Mouse (Mus musculus) macrophage (primary cell): ENCODE measurements around the gene Lmntd2. TPM values are rescaled to one million over a fixed set of nuclear protein-coding genes. Genes with fewer than 3 reads are reported as not detected.
A peak's percentile ranks its signal among the peaks of the same experiment; 100 is the strongest.

Experiments
- H3K27ac ChIP-seq: fragments of 350-480 bp; formaldehyde crosslinking; 2 replicates; pipeline ENCODE4 v1.9.0; 2021
- H3K36me3 ChIP-seq: fragments of 350-480 bp; formaldehyde crosslinking; 2 replicates; pipeline ENCODE4 v1.9.0; 2021; ENCODE audit errors: inconsistent target
- H3K4me3 ChIP-seq: fragments of 350-480 bp; formaldehyde crosslinking; 2 replicates; pipeline ENCODE4 v1.9.0; 2021; ENCODE audit errors: inconsistent target
- H3K79me2 ChIP-seq: fragments of 350-480 bp; formaldehyde crosslinking; 2 replicates; pipeline ENCODE4 v1.9.0; 2021; ENCODE audit errors: inconsistent target
- WGBS: methylation state at CpG from one replicate; pipeline ENCODE4 v1.1.7; 2026; ENCODE audit warnings: inconsistent platforms; ENCODE audit not compliant: missing documents; 5-methylcytosine and 5-hydroxymethylcytosine counted together
- polyA plus RNA-seq: library from polyadenylated mRNA; stranded (reverse); fragments of 250-400 nt; gene quantifications from 3 replicates; pipeline ENCODE4 v1.2.4, GENCODE M21; 2018; ENCODE audit warnings: inconsistent platforms

The Lmntd2 gene
- polyA plus RNA-seq, 1 experiment from 2014 or later = not detected

GRCm38 (mm10) chr7:141190220-141190619, 23.7 kb downstream of the Lmntd2 start:
- Histone ChIP-seq H3K79me2 (peaks cover 14% of the 10 kb centered on the region), H3K27ac (no peak overlapping the region), H3K4me3 (no peak overlapping the region), H3K36me3 (peaks cover 18% of the 10 kb centered on the region)
- 89% methylated on average over 3 of the region's 3 CpGs for WGBS

- no peak overlapping the region for H3K4me3 ChIP-seq
- no peak overlapping the region for H3K27ac ChIP-seq
- peaks cover 18% of the 10 kb centered on the region for H3K36me3 ChIP-seq
- 94% methylated on average over 3 of the region's 3 CpGs for WGBS
- peaks cover 14% of the 10 kb centered on the region for H3K79me2 ChIP-seq
Observed at GRCm38 (mm10) chr7:141188733-141189132, 25.1 kb downstream of the Lmntd2 start.

DNA sequence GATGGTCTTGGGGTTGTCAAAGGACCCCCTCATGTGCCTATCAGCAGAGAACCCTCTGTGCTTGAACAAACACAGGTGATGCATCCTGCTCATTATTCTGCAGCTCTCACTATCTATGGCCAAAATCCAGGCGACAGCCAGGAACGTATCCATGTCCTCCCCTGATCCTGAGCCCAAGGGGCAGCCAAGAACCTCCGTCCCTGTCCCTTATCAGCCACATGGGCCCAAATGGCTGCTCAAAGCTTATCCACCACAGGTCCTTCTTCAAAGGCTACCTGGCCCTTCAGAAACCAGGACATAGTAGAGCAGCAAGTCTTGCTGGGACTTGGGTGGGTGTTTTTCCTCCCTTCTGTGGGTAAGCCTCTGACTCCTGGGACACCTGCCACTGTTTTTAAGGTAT, 25.7 kb downstream of the Lmntd2 start:
- Histone ChIP-seq H3K79me2 (peaks cover 12% of the 10 kb centered on the region), H3K27ac (no peak overlapping the region)

DNA sequence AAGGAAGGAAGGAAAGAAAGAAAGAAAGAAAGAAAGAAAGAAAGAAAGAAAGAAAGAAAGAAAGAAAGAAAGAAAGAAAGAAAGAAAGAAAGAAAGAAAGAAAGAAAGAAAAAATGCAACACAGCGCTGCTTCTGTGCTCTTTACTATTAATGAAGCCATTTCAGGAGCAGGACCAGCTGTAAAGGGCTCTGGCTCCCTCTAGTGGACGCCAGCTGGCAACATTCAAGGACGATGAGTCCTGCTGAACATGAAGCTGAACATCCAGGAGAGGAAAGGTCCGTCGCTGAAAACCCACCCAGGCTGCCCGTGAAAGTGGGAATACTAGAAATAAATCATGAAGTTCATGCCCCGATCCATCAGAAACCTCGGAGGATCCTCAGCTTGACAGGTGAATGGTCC, 37.7 kb downstream of the Lmntd2 start:
- no peaks in the 10 kb centered on the region for H3K36me3 ChIP-seq
- 5% methylated on average over 8 of the region's 8 CpGs for WGBS
- no peak overlapping the region for H3K27ac ChIP-seq
- no peak overlapping the region for H3K4me3 ChIP-seq
- H3K79me2 ChIP-seq = peaks cover 8% of the 10 kb centered on the region

More for the DNA sequence above, 25.7 kb downstream of the Lmntd2 start:
- Histone ChIP-seq H3K4me3 (no peak overlapping the region), H3K36me3 (peaks cover 18% of the 10 kb centered on the region)
- WGBS = 96% methylated on average over 3 of the region's 3 CpGs

- H3K36me3 ChIP-seq = no peaks in the 10 kb centered on the region
- H3K27ac ChIP-seq = no peak overlapping the region
- H3K4me3 ChIP-seq = no peak overlapping the region
- peaks cover 19% of the 10 kb centered on the region for H3K79me2 ChIP-seq
- WGBS = 93% methylated on average over 4 of the region's 4 CpGs
Observed at GRCm38 (mm10) chr7:141175068-141175467, 38.8 kb downstream of the Lmntd2 start.

DNA sequence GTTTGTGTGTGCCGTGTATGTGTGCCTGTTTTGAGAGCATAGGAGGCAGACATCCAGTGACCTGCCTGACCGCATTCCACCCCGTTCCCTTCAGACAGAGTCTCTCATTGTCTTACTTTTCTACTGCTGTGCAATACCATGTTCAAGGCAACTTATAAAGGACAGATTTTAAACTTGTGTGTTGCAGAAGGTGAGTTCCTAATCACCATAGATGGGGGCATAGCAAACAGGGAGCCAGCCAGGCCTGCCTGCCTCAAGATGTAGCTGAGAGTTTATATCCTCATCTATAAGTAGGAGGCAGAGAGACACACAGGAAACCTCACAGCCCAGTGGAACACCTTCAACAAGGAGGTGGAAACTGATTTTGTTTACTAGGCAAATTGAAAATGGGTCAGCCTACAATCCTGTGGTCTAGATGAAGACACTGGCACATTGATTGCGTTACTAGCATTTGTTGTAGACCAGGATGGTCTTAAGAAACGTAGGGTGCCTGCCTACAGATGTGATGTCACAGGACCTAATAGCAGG, 40.5 kb downstream of the Lmntd2 start:
- Histone ChIP-seq H3K79me2 (peaks cover 36% of the 10 kb centered on the region), H3K27ac (peak overlapping the region; percentile 94), H3K4me3 (peak overlapping the region; percentile 64), H3K36me3 (no peaks in the 10 kb centered on the region)
- 75% methylated on average over 5 of the region's 5 CpGs for WGBS

DNA sequence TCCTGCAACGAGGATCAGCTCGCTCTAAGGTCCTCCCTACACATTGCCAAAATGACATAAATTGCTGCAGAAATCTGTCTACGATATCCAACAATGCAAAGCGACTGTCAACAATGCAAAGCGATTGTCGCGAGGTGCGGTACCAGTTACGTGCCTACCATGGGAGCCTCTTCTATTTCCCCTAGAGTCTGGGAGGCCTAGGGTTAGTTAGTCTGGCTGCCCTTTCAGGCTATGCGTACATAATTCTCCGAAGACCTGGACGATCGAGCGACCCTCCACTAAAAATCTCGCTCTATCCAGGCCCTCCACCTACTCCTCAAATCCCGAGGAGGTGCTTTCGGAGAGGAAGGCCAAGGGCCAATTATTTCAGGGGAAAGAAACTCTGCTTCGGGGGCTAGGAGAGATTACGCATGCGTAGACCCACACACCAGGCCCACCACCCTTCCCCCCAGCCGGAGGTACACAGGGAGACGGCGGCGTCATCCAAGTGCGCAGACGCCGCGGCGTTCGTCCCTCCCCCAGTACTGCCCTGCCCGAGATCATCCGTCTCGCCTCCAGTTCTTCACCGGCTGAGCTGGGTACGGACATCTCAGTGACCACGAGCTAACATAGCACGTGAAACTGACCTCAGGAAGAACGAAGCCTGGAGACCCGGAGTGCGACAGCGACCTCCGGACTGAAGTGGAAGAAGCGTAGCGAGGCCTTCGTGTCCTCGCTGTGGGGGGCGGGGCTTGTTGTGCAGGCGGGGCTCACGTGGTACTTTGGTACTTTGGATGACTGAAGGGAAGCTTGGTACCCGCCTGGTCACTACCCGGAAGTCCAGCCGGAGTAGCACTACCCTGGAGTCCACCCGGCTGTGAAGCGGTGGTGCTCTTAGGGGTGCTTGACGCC, 41.5 kb downstream of the Lmntd2 start, which contains the start of gene Rnh1:
Gene Rnh1, minus strand, starts transcription at position 742 of the 891 bp plus-strand sequence.
- no peaks in the 10 kb centered on the region for H3K36me3 ChIP-seq

GRCm38 (mm10) chr7:141169866-141170265, 44.0 kb downstream of the Lmntd2 start:
- Histone ChIP-seq H3K27ac (peak overlapping the region; percentile 94), H3K79me2 (peaks cover 71% of the 10 kb centered on the region), H3K4me3 (no peak overlapping the region), H3K36me3 (peaks cover 6% of the 10 kb centered on the region)

More for the DNA sequence above, 41.5 kb downstream of the Lmntd2 start, which contains the start of gene Rnh1:
- H3K79me2 ChIP-seq = peaks cover 46% of the 10 kb centered on the region
- peak within 1 kb of the TSS; percentile 64 for H3K4me3 ChIP-seq
- WGBS = under 1% methylated on average over 54 of the region's 55 CpGs
- H3K27ac ChIP-seq = peak within 1 kb of the TSS; percentile 94

DNA sequence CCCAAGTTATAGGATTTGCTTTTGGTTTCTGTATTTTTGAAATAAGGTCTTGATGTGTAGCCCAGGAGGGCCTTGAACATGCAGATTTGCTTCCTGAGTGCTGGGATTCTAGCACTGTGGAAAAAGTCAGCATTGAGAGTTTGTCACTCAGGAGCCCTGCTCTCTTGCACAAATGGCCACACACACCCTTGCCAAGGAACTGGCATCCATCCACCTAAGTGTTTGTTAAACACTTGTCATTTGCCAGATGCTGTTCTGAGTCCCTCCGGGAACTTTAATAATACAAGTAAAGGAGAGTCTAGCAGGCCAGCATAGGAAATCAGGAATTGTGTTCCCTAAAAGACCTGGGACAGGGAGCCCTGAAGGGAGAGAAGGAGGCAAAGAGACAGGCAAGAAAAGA, 44.6 kb downstream of the Lmntd2 start:
- Histone ChIP-seq H3K27ac (peak overlapping the region; percentile 94), H3K36me3 (peaks cover 8% of the 10 kb centered on the region), H3K4me3 (no peak overlapping the region), H3K79me2 (peaks cover 77% of the 10 kb centered on the region)
- WGBS = 100% methylated on average over 1 of the region's 1 CpGs

GRCm38 (mm10) chr7:141168518-141168953, 45.3 kb downstream of the Lmntd2 start:
- H3K36me3 ChIP-seq = peaks cover 16% of the 10 kb centered on the region
- peaks cover 84% of the 10 kb centered on the region for H3K79me2 ChIP-seq
- peak overlapping the region; percentile 94 for H3K27ac ChIP-seq
- H3K4me3 ChIP-seq = peak overlapping the region; percentile 88
- WGBS = under 1% methylated on average over 21 of the region's 22 CpGs

- 1% methylated on average over 7 of the region's 7 CpGs for WGBS
- Histone ChIP-seq H3K4me3 (peak overlapping the region; percentile 88), H3K79me2 (peaks cover 90% of the 10 kb centered on the region), H3K36me3 (peaks cover 21% of the 10 kb centered on the region), H3K27ac (peak overlapping the region; percentile 94)
Observed at GRCm38 (mm10) chr7:141167901-141168517, 45.9 kb downstream of the Lmntd2 start.

DNA sequence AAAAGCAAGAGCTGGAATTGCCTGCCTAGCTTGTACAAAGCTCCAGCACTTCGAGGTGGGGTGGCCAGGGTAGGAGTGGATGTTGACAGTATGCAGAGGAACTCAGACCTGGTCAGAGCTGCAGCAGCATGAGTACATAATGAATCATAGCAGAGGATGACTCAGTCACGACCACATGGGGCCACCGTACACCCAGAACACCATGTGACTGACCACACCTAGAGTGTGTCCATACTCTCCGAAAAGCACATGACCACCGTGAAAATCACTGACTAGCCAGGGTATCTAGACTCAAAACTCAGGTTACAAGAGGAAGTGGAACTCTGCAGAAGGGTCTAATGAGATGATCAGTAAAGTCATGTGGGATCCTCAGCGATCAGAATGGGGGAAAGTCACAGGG, 49.0 kb downstream of the Lmntd2 start:
- Histone ChIP-seq H3K79me2 (peaks cover 82% of the 10 kb centered on the region), H3K4me3 (no peak overlapping the region), H3K27ac (peak overlapping the region; percentile 94), H3K36me3 (peaks cover 53% of the 10 kb centered on the region)
- 15% methylated on average over 6 of the region's 6 CpGs for WGBS

DNA sequence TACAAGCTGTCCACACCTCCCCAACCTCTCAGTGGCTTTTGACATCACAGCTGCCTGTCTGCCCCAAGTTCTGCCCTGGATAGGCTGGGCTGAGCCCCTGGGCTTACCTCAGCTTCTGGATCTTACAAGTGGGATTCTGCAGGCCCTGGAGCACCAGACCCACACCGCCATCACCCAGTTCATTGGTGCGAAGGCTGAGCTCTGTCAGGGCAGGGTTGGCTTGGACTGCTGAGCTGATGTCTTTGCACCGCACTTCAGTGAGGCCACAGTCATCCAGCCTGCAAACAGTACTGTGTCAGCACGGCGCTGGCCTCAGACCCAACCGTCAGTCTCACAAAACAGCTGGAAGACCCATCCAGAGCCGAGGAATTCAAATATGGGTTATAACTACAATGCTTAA, 49.5 kb downstream of the Lmntd2 start:
- H3K36me3 ChIP-seq = peaks cover 57% of the 10 kb centered on the region
- H3K79me2 ChIP-seq = peaks cover 77% of the 10 kb centered on the region
- 90% methylated on average over 7 of the region's 7 CpGs for WGBS
- H3K27ac ChIP-seq = peak overlapping the region; percentile 94
- H3K4me3 ChIP-seq = no peak overlapping the region
